12 mouse cellular contexts compared by ENCODE assay signal in genomic region chr11:66482501-66482900, GRCm38 (mm10). TPM values are rescaled to one million over a fixed set of nuclear protein-coding genes. Genes with fewer than 3 reads are reported as not detected.
A peak's percentile ranks its signal among the peaks of the same experiment; 100 is the strongest.
DNase-seq lines count a peak whose midpoint lies in the region.
"Had no signal": no experiment of that assay in that cellular context is flagged by ENCODE, and none has a peak within 500 bp of the region (broad histone marks: within the 10 kb centered on the region; RNA-seq: fewer than 3 reads in every experiment).

No protein-coding gene starts in this region.

- peak; percentile 17 for DNase-seq in layer of hippocampus, adult 11-12 months (ENCODE audit: low spot score)
- no peak for DNase-seq in layer of hippocampus, postnatal 10 days (ENCODE audit: low spot score in 2 of 2)
- peak; percentile 26 to 40 for DNase-seq in right cerebral cortex, adult 2 months (ENCODE audit: low spot score in 2 of 2)
- no peak for DNase-seq in right cerebral cortex, postnatal 25 days
- DNase-seq in left cerebral cortex, adult 11 months (ENCODE audit: low spot score) = peak; percentile 19
- peak; percentile 46 for DNase-seq in telencephalon, adult 2 months (ENCODE audit: low read depth, low spot score)
- no peak for DNase-seq in c-Kit-positive CD71-positive TER-119-positive erythroid progenitor cells, embryonic 14.5 days (ENCODE audit: low spot score)
- no peak for DNase-seq in gastrocnemius, adult 8-10 months (ENCODE audit: low spot score in 2 of 2)
- DNase-seq: heart, postnatal 4 days; kidney, adult 18-20 months; liver, embryonic 13.5 days; thymus, adult 2 months had no signal

RNA-seq across cellular contexts. Expression of gene Shisa6, which starts 43.3 kb away (rescaled TPM):
- total RNA-seq in layer of hippocampus, postnatal 10 days (2021) = 100 to 1,000 TPM; 190 to 219 TPM
- under 1 TPM in 1 of 4 experiments, not detected in 3; 0.19 TPM for total RNA-seq in gastrocnemius, adult 8-10 months (2022)

Comparison
In these comparisons a context has a peak if more than half of its experiments do, and no peak if none do; other contexts are left out.
1. DNase-seq: peak in layer of hippocampus, adult 11-12 months (single experiment), right cerebral cortex, adult 2 months (2 of 2), left cerebral cortex, adult 11 months (single experiment) and telencephalon, adult 2 months (single experiment); none in layer of hippocampus, postnatal 10 days (0 of 2), right cerebral cortex, postnatal 25 days (single experiment), c-Kit-positive CD71-positive TER-119-positive erythroid progenitor cells, embryonic 14.5 days (single experiment) and gastrocnemius, adult 8-10 months (0 of 2).
2. RNA of gene Shisa6, which starts 43.3 kb away (total RNA-seq): 190 to 219 TPM in layer of hippocampus, postnatal 10 days; 0.19 TPM in gastrocnemius, adult 8-10 months; every median in the first group is over 100 times any median in the second.